Mouse (Mus musculus): ENCODE measurements around the gene Pcgf3.

The Pcgf3 gene

GRCm38 (mm10) chr5:108550207-108550594, 89.2 kb downstream of the Pcgf3 start:
- DNase-seq (ENCODE audit: extremely low spot score, low spot score) = peak; percentile 23

GRCm38 (mm10) chr5:108554041-108554440, 93.0 kb downstream of the Pcgf3 start:
- DNase-seq (ENCODE audit: extremely low spot score, low spot score) = no peak
